Mouse (Mus musculus): ENCODE measurements around the gene Disp1. TPM values are rescaled to one million over a fixed set of nuclear protein-coding genes. Genes with fewer than 3 reads are reported as not detected.

The Disp1 gene
- total and polyA plus RNA-seq, 3 experiments = 3.4 to 11.3 (median 5.9) TPM

GRCm38 (mm10) chr1:183150379-183150840 is 70.9 kb downstream of the Disp1 start:
- dilution Hi-C loops (cut with MboI; ENCODE audit: extremely low pct_ligation_motif_present, extremely low pct_unique_long_range_greater_than_20kb, low sequenced_read_pairs) (no loop called here), in situ Hi-C loops (cut with MboI; ENCODE audit: low pct_ligation_motif_present, low pct_unique_long_range_greater_than_20kb, low sequenced_read_pairs) (no loop called here)
- Histone ChIP-seq H3K9ac (ENCODE audit: insufficient read depth, low read depth) (no peak overlapping the region), H3K27me3 (replicated peaks) (no peaks in the 10 kb centered on the region), H3K27ac (ENCODE audit: insufficient read depth, low read depth) (no peak overlapping the region), H3K4me2 (ENCODE audit: insufficient read depth, low read depth, poor library complexity, severe bottlenecking) (no peak overlapping the region), H3K9me3 (replicated peaks; ENCODE audit: low read length) (no peaks in the 10 kb centered on the region), H3K4me3 (replicated peaks in 1 of 3; ENCODE audit: low read depth in 2 of 3, low read length in 2 of 3, poor library complexity in 1 of 3) (no peak overlapping the region), H3K4me1 (ENCODE audit: control insufficient read depth in 1 of 2, insufficient read depth in 2 of 2) (peaks cover 0 to 19% of the 10 kb centered on the region in 2 experiments; a peak in 2 of 4 replicates), H3K79me2 (replicated peaks; ENCODE audit: control insufficient read depth, extremely low read depth, insufficient read depth, poor library complexity, severe bottlenecking) (0 out of 2 replicates have a peak, but pooled peaks cover 2% of the 10 kb centered on the region), H3K36me3 (replicated peaks in 1 of 2; ENCODE audit: control insufficient read depth in 1 of 2, insufficient read depth in 1 of 2, low read length in 1 of 2) (peaks cover 0 to 12% of the 10 kb centered on the region in 2 experiments)
- no peak for DNase-seq (ENCODE audit: extremely low read depth)
- TF ChIP-seq SIN3A (IDR thresholded peaks at IDR 0.05; ENCODE audit: low read length) (no peak), BHLHE40 (IDR thresholded peaks at IDR 0.05; ENCODE audit: low read depth, low read length) (no peak), RCOR1 (conservative IDR thresholded peaks at IDR 0.05; ENCODE audit: low read depth, low read length) (no peak), ZC3H11A (IDR thresholded peaks at IDR 0.05; ENCODE audit: low read depth, low read length) (no peak), POLR2A (IDR thresholded peaks at IDR 0.05; ENCODE audit: low read depth, low read length) (no peak), TBP (conservative IDR thresholded peaks at IDR 0.05; ENCODE audit: low read depth, low read length) (no peak), JUN (IDR thresholded peaks at IDR 0.05; ENCODE audit: insufficient read depth, low read depth, low read length) (no peak), CTCF (conservative IDR thresholded peaks at IDR 0.05 in 1 of 2, IDR thresholded peaks at IDR 0.05 in 1 of 2; ENCODE audit: low read depth in 2 of 2, low read length in 2 of 2) (no peak), ELF1 (IDR thresholded peaks at IDR 0.05; ENCODE audit: low read depth, low read length) (no peak), NRF1 (IDR thresholded peaks at IDR 0.05; ENCODE audit: low read depth, low read length) (no peak), ZMIZ1 (IDR thresholded peaks at IDR 0.05; ENCODE audit: low read depth, low read length) (no peak), PAX5 (IDR thresholded peaks at IDR 0.05; ENCODE audit: low read length) (no peak), CHD1 (IDR thresholded peaks at IDR 0.05; ENCODE audit: low read depth, low read length) (no peak), ETS1 (conservative IDR thresholded peaks at IDR 0.05; ENCODE audit: low read depth, low read length) (no peak), GABPA (IDR thresholded peaks at IDR 0.05; ENCODE audit: insufficient replicate concordance, low read depth, low read length) (no peak), MAZ (IDR thresholded peaks at IDR 0.05; ENCODE audit: low read depth, low read length) (no peak), IRF4 (IDR thresholded peaks at IDR 0.05; ENCODE audit: low read depth, low read length) (no peak), E2F4 (IDR thresholded peaks at IDR 0.05; ENCODE audit: insufficient replicate concordance, low read depth, low read length) (no peak)

- in situ Hi-C loops (cut with MboI; ENCODE audit: low pct_ligation_motif_present, low pct_unique_long_range_greater_than_20kb, low sequenced_read_pairs) = no loop called here
- H3K9me3 ChIP-seq (replicated peaks; ENCODE audit: low read length) = no peaks in the 10 kb centered on the region
- H3K4me1 ChIP-seq (ENCODE audit: control insufficient read depth in 1 of 2, insufficient read depth in 2 of 2) = peaks cover 0 to 12% of the 10 kb centered on the region in 2 experiments; a peak in 2 of 4 replicates
- H3K36me3 ChIP-seq (replicated peaks in 1 of 2; ENCODE audit: control insufficient read depth in 1 of 2, insufficient read depth in 1 of 2, low read length in 1 of 2) = peaks cover 0 to 11% of the 10 kb centered on the region in 2 experiments
- DNase-seq (ENCODE audit: extremely low read depth) = no peak
- H3K4me2 ChIP-seq (ENCODE audit: insufficient read depth, low read depth, poor library complexity, severe bottlenecking) = no peak overlapping the region
- TF ChIP-seq MAFK (IDR thresholded peaks at IDR 0.05; ENCODE audit: insufficient replicate concordance, low read length) (no peak), USF1 (IDR thresholded peaks at IDR 0.05; ENCODE audit: low read depth, low read length) (no peak), MAZ (IDR thresholded peaks at IDR 0.05; ENCODE audit: low read depth, low read length) (no peak), NRF1 (IDR thresholded peaks at IDR 0.05; ENCODE audit: low read depth, low read length) (no peak), ZNF384 (IDR thresholded peaks at IDR 0.05; ENCODE audit: low read depth, low read length) (no peak), JUN (IDR thresholded peaks at IDR 0.05; ENCODE audit: insufficient read depth, low read depth, low read length) (no peak), USF2 (conservative IDR thresholded peaks at IDR 0.05; ENCODE audit: low read depth, low read length) (no peak), JUND (conservative IDR thresholded peaks at IDR 0.05; ENCODE audit: low read depth, low read length) (no peak), TCF12 (IDR thresholded peaks at IDR 0.05; ENCODE audit: low read depth, low read length) (no peak), CHD2 (IDR thresholded peaks at IDR 0.05; ENCODE audit: low read length) (no peak), CHD1 (IDR thresholded peaks at IDR 0.05; ENCODE audit: low read depth, low read length) (no peak), POLR2A (IDR thresholded peaks at IDR 0.05; ENCODE audit: low read depth, low read length) (no peak), SIN3A (IDR thresholded peaks at IDR 0.05; ENCODE audit: low read length) (no peak)
- H3K4me3 ChIP-seq (replicated peaks in 1 of 3; ENCODE audit: low read depth in 2 of 3, low read length in 2 of 3, poor library complexity in 1 of 3) = no peak overlapping the region
- H3K27ac ChIP-seq (ENCODE audit: insufficient read depth, low read depth) = no peak overlapping the region
- H3K9ac ChIP-seq (ENCODE audit: insufficient read depth, low read depth) = no peak overlapping the region
- H3K27me3 ChIP-seq (replicated peaks) = no peaks in the 10 kb centered on the region
- 0 out of 2 replicates have a peak, but pooled peaks cover 2% of the 10 kb centered on the region for H3K79me2 ChIP-seq (replicated peaks; ENCODE audit: control insufficient read depth, extremely low read depth, insufficient read depth, poor library complexity, severe bottlenecking)
- dilution Hi-C loops (cut with MboI; ENCODE audit: extremely low pct_ligation_motif_present, extremely low pct_unique_long_range_greater_than_20kb, low sequenced_read_pairs) = no loop called here
Measured at GRCm38 (mm10) chr1:183149571-183150105, 71.7 kb downstream of the Disp1 start.
